Mouse (Mus musculus) erythroblast, adult 5-6 weeks (primary cell): ENCODE results near the gene D16Ertd472e. TPM values are rescaled to one million over a fixed set of nuclear protein-coding genes. Genes with fewer than 3 reads are reported as not detected.
"Not testable (repeated sequence)": the region's sequence is repeated elsewhere in the genome, so short reads cannot be mapped to it uniquely, and the experiment has no call there.

ENCODE experiments used
- ATAC-seq: replicated peaks from 2 replicates; pipeline ENCODE4 v1.8.0; 2016; ENCODE audit warnings: moderate number of reproducible peaks, mild to moderate bottlenecking, moderate TSS enrichment, inconsistent platforms; ENCODE audit not compliant: poor library complexity, low FRiP score, severe bottlenecking
- total RNA-seq, 2 experiments: library from RNA; stranded (forward) in 1 of 2; stranded (reverse) in 1 of 2; fragments of 150-400 nt in 1 of 2; fragments of 200-764, 138-1000 nt in 1 of 2; gene quantifications; 2 replicates each; pipeline versions ENCODE4 v1.2.3 to v1.2.4; 2015 to 2017; ENCODE audit warnings: low replicate concordance in 2 of 2

The D16Ertd472e gene
- total RNA-seq, 2 experiments from 2014 or later, result 2.5 to 6.7 TPM

DNA sequence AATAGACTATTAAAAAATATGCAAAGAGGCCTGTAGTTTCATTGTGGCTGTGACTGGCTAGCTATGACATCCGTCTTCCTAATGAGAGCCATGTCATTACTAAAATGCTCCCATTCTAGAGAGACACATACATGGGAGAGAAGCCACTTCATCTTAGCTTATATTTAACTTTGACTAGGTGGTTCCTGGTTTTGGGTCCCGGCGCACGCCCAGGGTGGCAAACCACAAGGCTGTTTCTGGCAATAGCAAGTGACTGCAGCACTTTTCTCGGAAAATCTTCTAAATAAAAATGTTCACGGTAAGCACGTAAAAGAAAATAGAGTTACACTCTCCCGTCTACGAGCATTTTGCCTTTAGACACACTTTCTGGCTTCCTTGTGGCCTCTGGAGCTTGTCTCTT is 74.0 kb downstream of the D16Ertd472e start:
- ATAC-seq, result no peak

GRCm38 (mm10) chr16:78492696-78493095 is 83.8 kb downstream of the D16Ertd472e start:
- not testable (repeated sequence) for ATAC-seq

DNA sequence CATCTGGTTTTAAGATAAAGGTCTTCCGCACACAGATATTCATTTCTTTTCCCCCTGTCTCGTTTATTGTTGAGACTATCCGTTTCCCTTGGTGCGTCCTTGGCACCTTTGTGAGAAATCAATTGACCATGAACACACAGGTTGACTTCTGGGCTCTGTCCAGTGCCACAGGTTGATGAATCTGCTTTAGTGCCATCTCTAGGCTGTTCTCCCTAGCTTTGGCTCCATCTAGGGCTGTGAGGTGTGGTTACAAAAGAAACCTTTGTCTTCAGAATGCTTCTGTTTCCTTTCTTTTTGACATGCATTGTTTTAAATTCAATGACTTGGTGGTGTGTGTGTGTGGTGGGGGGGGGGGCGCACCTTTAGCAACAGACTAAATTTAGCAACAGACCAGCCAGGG is 85.7 kb downstream of the D16Ertd472e start:
- no peak for ATAC-seq

Other genes with a start within 250 kb of the D16Ertd472e start
- 23.1 and 27.8 TPM in 2 replicates for gene Btg3, start 199.5 kb downstream of the D16Ertd472e start, total RNA-seq (2015; ENCODE audit: low replicate concordance)
- 5.3 and 14.2 TPM in 2 replicates for gene Btg3, start 199.5 kb downstream of the D16Ertd472e start, total RNA-seq (2017; ENCODE audit: low replicate concordance)